Mouse (Mus musculus) CH12.LX (cell line): Measurements from ENCODE around the gene Brf1. TPM values are rescaled to one million over a fixed set of nuclear protein-coding genes. Genes with fewer than 3 reads are reported as not detected.

Experiments used
- DNase-seq: peaks from one replicate; pipeline ENCODE4 v3.0.0-alpha.2; 2013; ENCODE audit errors: extremely low read depth
- H3K27ac ChIP-seq: 2 replicates; pipeline ENCODE4 v1.5.1; 2012; ENCODE audit warnings: low read depth, mild to moderate bottlenecking, control low read depth, moderate library complexity; ENCODE audit not compliant: insufficient read depth
- H3K27me3 ChIP-seq: replicated peaks from 2 replicates; pipeline ENCODE3; 2012; ENCODE audit warnings: inconsistent platforms
- H3K36me3 ChIP-seq, 2 experiments: replicated peaks in 1 of 2; 2 replicates each; pipeline versions ENCODE3 to v1.6.1; 2012; ENCODE audit warnings: inconsistent platforms in 1 of 2, low read length in 1 of 2, mild to moderate bottlenecking in 1 of 2, mixed read lengths in 1 of 2, moderate library complexity in 1 of 2; ENCODE audit not compliant: control insufficient read depth in 1 of 2, insufficient read depth in 1 of 2
- H3K4me1 ChIP-seq, 2 experiments: 2 replicates each; pipeline ENCODE4 v1.6.1; 2012; ENCODE audit warnings: inconsistent platforms in 1 of 2, moderate library complexity in 1 of 2; ENCODE audit not compliant: insufficient read depth in 2 of 2, control insufficient read depth in 1 of 2
- H3K4me2 ChIP-seq: 2 replicates; pipeline ENCODE4 v1.6.1; 2012; ENCODE audit warnings: low read depth, mild to moderate bottlenecking, control low read depth; ENCODE audit not compliant: poor library complexity, insufficient read depth, severe bottlenecking
- H3K4me3 ChIP-seq, 3 experiments: fragments of 150-350 bp in 1 of 3; sonication (generic) in 1 of 3; replicated peaks in 1 of 3; 2 replicates each; pipeline versions ENCODE3 to v1.5.1; 2011 to 2012; ENCODE audit warnings: low read depth in 2 of 3, low read length in 2 of 3, mild to moderate bottlenecking in 2 of 3, moderate library complexity in 2 of 3, control low read depth in 1 of 3, improper control_type of control experiment in 1 of 3, inconsistent platforms in 1 of 3, mixed read lengths in 1 of 3; ENCODE audit not compliant: poor library complexity in 1 of 3
- H3K79me2 ChIP-seq: replicated peaks from 2 replicates; pipeline ENCODE4 v1.6.1; 2012; ENCODE audit warnings: mild to moderate bottlenecking, moderate library complexity; ENCODE audit not compliant: control insufficient read depth, poor library complexity, insufficient read depth, severe bottlenecking; ENCODE audit errors: extremely low read depth
- H3K9ac ChIP-seq: 2 replicates; pipeline ENCODE4 v1.6.1; 2012; ENCODE audit warnings: low read depth, mild to moderate bottlenecking, control low read depth, moderate library complexity; ENCODE audit not compliant: insufficient read depth
- H3K9me3 ChIP-seq: replicated peaks from 2 replicates; pipeline ENCODE3; 2012; ENCODE audit warnings: low read length, inconsistent platforms, mixed read lengths
- BHLHE40 ChIP-seq: IDR thresholded peaks from 2 replicates; pipeline ENCODE4 v1.6.1; 2011; ENCODE audit warnings: mild to moderate bottlenecking, low read depth, low read length, improper control_type of control experiment
- CHD1 ChIP-seq: IDR thresholded peaks from 2 replicates; pipeline ENCODE4 v1.6.1; 2012; ENCODE audit warnings: low read depth, low read length, improper control_type of control experiment, inconsistent platforms
- CTCF ChIP-seq, 2 experiments: IDR thresholded peaks in 1 of 2; conservative IDR thresholded peaks in 1 of 2; 2 replicates each; pipeline ENCODE4 v1.5.1; 2011 to 2012; ENCODE audit warnings: low read depth in 2 of 2, low read length in 2 of 2, improper control_type of control experiment in 1 of 2, inconsistent platforms in 1 of 2, mild to moderate bottlenecking in 1 of 2, moderate library complexity in 1 of 2
- E2F4 ChIP-seq: IDR thresholded peaks from 2 replicates; pipeline ENCODE4 v1.6.1; 2011; ENCODE audit warnings: low read depth, low read length, improper control_type of control experiment; ENCODE audit not compliant: insufficient replicate concordance
- ETS1 ChIP-seq: conservative IDR thresholded peaks from 2 replicates; pipeline ENCODE4 v1.6.1; 2012; ENCODE audit warnings: low read depth, mild to moderate bottlenecking, inconsistent platforms, low read length, improper control_type of control experiment, moderate library complexity
- GABPA ChIP-seq: IDR thresholded peaks from 2 replicates; pipeline ENCODE4 v1.6.1; 2012; ENCODE audit warnings: low read depth, low read length, improper control_type of control experiment, inconsistent platforms; ENCODE audit not compliant: insufficient replicate concordance
- HCFC1 ChIP-seq: IDR thresholded peaks from 2 replicates; pipeline ENCODE4 v1.6.1; 2012; ENCODE audit warnings: low read depth, mild to moderate bottlenecking, inconsistent platforms, low read length, improper control_type of control experiment
- IRF4 ChIP-seq: IDR thresholded peaks from 2 replicates; pipeline ENCODE4 v1.6.1; 2014; ENCODE audit warnings: low read depth, mild to moderate bottlenecking, inconsistent platforms, low read length, improper control_type of control experiment
- JUN ChIP-seq: IDR thresholded peaks from 2 replicates; pipeline ENCODE4 v1.6.1; 2011; ENCODE audit warnings: low read depth, mild to moderate bottlenecking, low read length, improper control_type of control experiment, moderate library complexity; ENCODE audit not compliant: insufficient read depth
- JUND ChIP-seq: conservative IDR thresholded peaks from 2 replicates; pipeline ENCODE4 v1.6.1; 2011; ENCODE audit warnings: low read depth, low read length, improper control_type of control experiment
- MAX ChIP-seq: IDR thresholded peaks from 2 replicates; pipeline ENCODE4 v1.6.1; 2011; ENCODE audit warnings: low read length, improper control_type of control experiment
- MAZ ChIP-seq: IDR thresholded peaks from 2 replicates; pipeline ENCODE4 v1.6.1; 2012; ENCODE audit warnings: low read depth, mild to moderate bottlenecking, inconsistent platforms, low read length, improper control_type of control experiment, moderate library complexity
- MEF2A ChIP-seq: IDR thresholded peaks from 2 replicates; pipeline ENCODE4 v1.6.1; 2014; ENCODE audit warnings: low read depth, mild to moderate bottlenecking, inconsistent platforms, low read length, improper control_type of control experiment, borderline replicate concordance
- NELFE ChIP-seq: IDR thresholded peaks from 2 replicates; pipeline ENCODE4 v1.6.1; 2011; ENCODE audit warnings: low read depth, low read length, improper control_type of control experiment
- NRF1 ChIP-seq: IDR thresholded peaks from 2 replicates; pipeline ENCODE4 v1.6.1; 2014; ENCODE audit warnings: low read depth, mild to moderate bottlenecking, inconsistent platforms, low read length, improper control_type of control experiment, moderate library complexity
- RAD21 ChIP-seq: IDR thresholded peaks from 2 replicates; pipeline ENCODE4 v1.6.1; 2011; ENCODE audit warnings: low read depth, mild to moderate bottlenecking, low read length, improper control_type of control experiment, moderate library complexity
- RCOR1 ChIP-seq: conservative IDR thresholded peaks from 2 replicates; pipeline ENCODE4 v1.6.1; 2012; ENCODE audit warnings: low read depth, mild to moderate bottlenecking, inconsistent platforms, low read length, improper control_type of control experiment
- SMC3 ChIP-seq: IDR thresholded peaks from 2 replicates; pipeline ENCODE4 v1.6.1; 2011; ENCODE audit warnings: low read depth, low read length, improper control_type of control experiment
- TBP ChIP-seq: conservative IDR thresholded peaks from 2 replicates; pipeline ENCODE4 v1.6.1; 2011; ENCODE audit warnings: low read depth, low read length, improper control_type of control experiment
- TCF12 ChIP-seq: IDR thresholded peaks from 2 replicates; pipeline ENCODE4 v1.6.1; 2014; ENCODE audit warnings: low read depth, mild to moderate bottlenecking, inconsistent platforms, low read length, improper control_type of control experiment
- UBTF ChIP-seq: IDR thresholded peaks from 2 replicates; pipeline ENCODE4 v1.6.1; 2012; ENCODE audit warnings: low read depth, mild to moderate bottlenecking, inconsistent platforms, low read length, improper control_type of control experiment, moderate library complexity
- USF2 ChIP-seq: conservative IDR thresholded peaks from 2 replicates; pipeline ENCODE4 v1.6.1; 2011; ENCODE audit warnings: low read depth, low read length, improper control_type of control experiment
- ZC3H11A ChIP-seq: IDR thresholded peaks from 2 replicates; pipeline ENCODE4 v1.6.1; 2012; ENCODE audit warnings: low read depth, mild to moderate bottlenecking, inconsistent platforms, low read length, improper control_type of control experiment
- ZKSCAN1 ChIP-seq: IDR thresholded peaks from 2 replicates; pipeline ENCODE4 v1.6.1; 2012; ENCODE audit warnings: low read depth, inconsistent platforms, low read length, improper control_type of control experiment, borderline replicate concordance
- ZMIZ1 ChIP-seq: IDR thresholded peaks from 2 replicates; pipeline ENCODE4 v1.6.1; 2012; ENCODE audit warnings: low read depth, mild to moderate bottlenecking, inconsistent platforms, low read length, improper control_type of control experiment
- dilution Hi-C: fragments of 300-500 bp; cut with MboI; formaldehyde crosslinking; loops from 2 replicates; pipeline ENCODE4 v1.14.3; 2020; ENCODE audit warnings: low sequenced_read_pairs; ENCODE audit not compliant: extremely low pct_unique_long_range_greater_than_20kb, extremely low pct_ligation_motif_present
- in situ Hi-C: fragments of 300-500 bp; cut with MboI; formaldehyde crosslinking; loops from 3 replicates; pipeline ENCODE4 v1.14.3; 2019; ENCODE audit warnings: low sequenced_read_pairs, low pct_ligation_motif_present, low pct_unique_long_range_greater_than_20kb, mixed read lengths
- polyA plus RNA-seq: library from polyadenylated mRNA; unstranded; fragments of >175 nt; gene quantifications from 2 replicates; pipeline ENCODE4 v1.2.1, GENCODE M21; 2012; ENCODE audit warnings: low read depth; ENCODE audit not compliant: insufficient read length
- total RNA-seq, 2 experiments: library from RNA; depleted of rRNA; stranded (reverse); fragments of 300-350 nt in 1 of 2; fragments of >200 nt in 1 of 2; gene quantifications; 2 replicates each; pipeline ENCODE4 v1.2.3; 2012 to 2014

The Brf1 gene
- total and polyA plus RNA-seq, 3 experiments = 15.9 to 31.2 (median 29.6) TPM

GRCm38 (mm10) chr12:113014561-113015556, 14.4 kb upstream of the Brf1 start:
- peak in 1 of 2 experiments; percentile 24; a peak in 1 of 4 replicates for TF ChIP-seq CTCF (conservative IDR thresholded peaks at IDR 0.05 in 1 of 2, IDR thresholded peaks at IDR 0.05 in 1 of 2; ENCODE audit: low read depth in 2 of 2, low read length in 2 of 2)
- TF ChIP-seq RCOR1 = no peak
- TF ChIP-seq UBTF = 0 out of 2 replicates have a peak, but pooled peaks have one; percentile 72
- TF ChIP-seq RAD21 = peak; percentile 17
- Histone ChIP-seq H3K79me2 (no peaks in the 10 kb centered on the region; the same call in 1 of the 2 replicates), H3K36me3 (peaks cover 0 to 8% of the 10 kb centered on the region in 2 experiments), H3K4me3 (peak overlapping the region; percentile 63 to 91 (median 83)), H3K9me3 (peaks cover 2% of the 10 kb centered on the region), H3K9ac (peak overlapping the region; percentile 55), H3K27me3 (no peaks in the 10 kb centered on the region), H3K27ac (no peak overlapping the region), H3K4me1 (peaks cover 15 to 43% of the 10 kb centered on the region in 2 experiments), H3K4me2 (peak overlapping the region; percentile 29)
- in situ Hi-C loops (loop anchor here (5.0 kb wide), 1 partner anchor 137 kb away; no protein-coding TSS in a partner anchor), dilution Hi-C loops (no loop called here)
- peak; percentile 32 for DNase-seq

DNA sequence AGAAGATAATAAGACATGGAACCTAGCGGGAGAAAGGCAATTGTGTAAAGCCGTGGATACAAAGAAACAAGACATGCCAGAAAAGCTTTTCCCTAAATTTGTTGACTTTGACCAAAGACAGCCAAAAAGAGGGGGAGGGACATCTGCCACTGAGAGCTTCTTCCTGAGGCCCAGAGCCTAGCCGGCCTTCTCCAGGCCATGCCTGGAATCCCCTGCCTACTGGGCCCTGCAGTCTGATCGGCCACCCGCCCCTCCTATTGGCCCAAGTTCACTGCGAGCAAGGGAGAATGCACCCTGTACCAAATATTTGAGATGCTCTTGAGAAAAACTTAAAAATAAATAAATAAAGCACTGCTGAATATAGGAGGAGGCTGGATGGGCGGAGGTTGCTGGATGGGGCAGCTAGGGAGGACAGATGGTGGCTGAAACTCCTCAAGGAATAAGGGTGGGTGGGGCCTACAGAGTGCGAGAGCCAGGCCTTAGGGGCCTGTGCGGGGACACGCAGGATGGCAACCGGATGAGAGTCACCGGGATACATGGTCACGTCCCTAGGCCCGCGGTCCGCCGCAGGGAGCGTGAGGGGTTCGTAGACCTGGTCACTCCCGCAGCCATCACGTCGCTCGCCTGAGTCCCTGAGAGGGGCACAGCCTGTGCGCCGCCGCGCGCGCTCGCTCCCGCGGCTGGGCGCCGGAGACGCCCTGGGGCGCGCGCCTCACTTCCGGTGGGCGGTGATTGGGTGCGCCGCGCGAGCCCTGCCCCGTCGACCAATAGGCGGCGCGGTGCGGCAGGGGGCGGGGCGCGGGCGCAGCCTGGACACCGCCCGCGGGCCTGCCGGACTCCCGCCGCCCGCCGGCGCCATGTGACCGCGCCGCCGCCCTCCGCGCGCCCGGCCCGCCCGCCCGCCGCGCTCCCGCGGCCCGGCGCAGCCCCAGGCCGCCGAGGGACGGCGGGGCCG, 13.4 kb upstream of the Brf1 start, which contains the start of gene Pacs2:
Pacs2 (plus strand) TSS at position 905 of the 955 bp plus-strand sequence.
- Histone ChIP-seq H3K4me1 (peaks cover 15 to 43% of the 10 kb centered on the region in 2 experiments), H3K9me3 (peaks cover 2% of the 10 kb centered on the region), H3K9ac (peak within 1 kb of the TSS; percentile 94), H3K79me2 (no peaks in the 10 kb centered on the region; the same call in 1 of the 2 replicates), H3K36me3 (peaks cover 0 to 8% of the 10 kb centered on the region in 2 experiments), H3K27me3 (no peaks in the 10 kb centered on the region), H3K4me3 (peak within 1 kb of the TSS; percentile 63 to 93 (median 83)), H3K4me2 (peak within 1 kb of the TSS; percentile 92), H3K27ac (no peak within 1 kb of the TSS)
- in situ Hi-C loops (no loop called here), dilution Hi-C loops (no loop called here)
- DNase-seq = peak; percentile 80
- TF ChIP-seq E2F4 (no peak), MAZ (peak; percentile 76), NELFE (peak; percentile 89), TCF12 (peak; percentile 54), SMC3 (no peak), JUN (no peak), CHD1 (no peak), JUND (no peak), ZMIZ1 (0 out of 2 replicates have a peak, but pooled peaks have one; percentile 39), MAX (0 out of 2 replicates have a peak, but pooled peaks have one; percentile 24), GABPA (no peak), CTCF (conservative IDR thresholded peaks at IDR 0.05 in 1 of 2, IDR thresholded peaks at IDR 0.05 in 1 of 2; ENCODE audit: low read depth in 2 of 2, low read length in 2 of 2) (no peak), NRF1 (peak; percentile 48; the same call in 1 of the 2 replicates), IRF4 (no peak), RAD21 (no peak), BHLHE40 (no peak), MEF2A (no peak), HCFC1 (no peak), USF2 (no peak), TBP (no peak), ZKSCAN1 (no peak), ETS1 (no peak), ZC3H11A (no peak)
